Mouse (Mus musculus): ENCODE data around the gene Ugt1a5. TPM values are rescaled to one million over a fixed set of nuclear protein-coding genes. Genes with fewer than 3 reads are reported as not detected.
"Not testable (repeated sequence)": the region's sequence is repeated elsewhere in the genome, so short reads cannot be mapped to it uniquely, and the experiment has no call there.

The Ugt1a5 gene
- polyA plus RNA-seq, 1 experiment = 35.1 TPM

DNA sequence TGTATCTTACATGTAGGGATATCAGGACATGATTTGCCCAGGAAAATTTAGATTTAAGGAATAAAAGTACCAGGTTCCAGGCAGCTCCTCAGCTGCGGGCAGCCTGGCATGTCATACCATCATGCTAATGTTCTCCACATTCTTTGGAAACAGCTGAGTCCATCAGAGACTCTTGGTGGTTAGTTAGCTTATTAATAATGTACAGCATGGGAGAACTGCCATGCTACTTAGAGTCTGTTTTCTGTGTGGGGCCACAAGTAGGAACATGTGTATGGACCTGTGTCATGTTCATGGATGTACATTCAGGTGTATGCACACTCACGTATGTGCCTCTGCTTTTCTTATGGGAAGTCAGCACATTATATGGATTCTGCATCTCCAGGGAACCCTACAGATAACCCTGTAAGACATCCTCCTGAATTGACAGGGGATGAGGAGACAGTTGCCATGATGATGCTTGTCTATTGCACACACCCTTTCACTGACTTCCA lies 48.7 kb downstream of the Ugt1a5 start:
- no peak overlapping the region for H3K27ac ChIP-seq (ENCODE audit: insufficient read depth, low read depth, low read length)
- TF ChIP-seq CTCF (IDR thresholded peaks at IDR 0.05; ENCODE audit: low read depth, low read length) = no peak
- no peak for TF ChIP-seq POLR2A (IDR thresholded peaks at IDR 0.05; ENCODE audit: borderline replicate concordance, low read depth, low read length)

DNA sequence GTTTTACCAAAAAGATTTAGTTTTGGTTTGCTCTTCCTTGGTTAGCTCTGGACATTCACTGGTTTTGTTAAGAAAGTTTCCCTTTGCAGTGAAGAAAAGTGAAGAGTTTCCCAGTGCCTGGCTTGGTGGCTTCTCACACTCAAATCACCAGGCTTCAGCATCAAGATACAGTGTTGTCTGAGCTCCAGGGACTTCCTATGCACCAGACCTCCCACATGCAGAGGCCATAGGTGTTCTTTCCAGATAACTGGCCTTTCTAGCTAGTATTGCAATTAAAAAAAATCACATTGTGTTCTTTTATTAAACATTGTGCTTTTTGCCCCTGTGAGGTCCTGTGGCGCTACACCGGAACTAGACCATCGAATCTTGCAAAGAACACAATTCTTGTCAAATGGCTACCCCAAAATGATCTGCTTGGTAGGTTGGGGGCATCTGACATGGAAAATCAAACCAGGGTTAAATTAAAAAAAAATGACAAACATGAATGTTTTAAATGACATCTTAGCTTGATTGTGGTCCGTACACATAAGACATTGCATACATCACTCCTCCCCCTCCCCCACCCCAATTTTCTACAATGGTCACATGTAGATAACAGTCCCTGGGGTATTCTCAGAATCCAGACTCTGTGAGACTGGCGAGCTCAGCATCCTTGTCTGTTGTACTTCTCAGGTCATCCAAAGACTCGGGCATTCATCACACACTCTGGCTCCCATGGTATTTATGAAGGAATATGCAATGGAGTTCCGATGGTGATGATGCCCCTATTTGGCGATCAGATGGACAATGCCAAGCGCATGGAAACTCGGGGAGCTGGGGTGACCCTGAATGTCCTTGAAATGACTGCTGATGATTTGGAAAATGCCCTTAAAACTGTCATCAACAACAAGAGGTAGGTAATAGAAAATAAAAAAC lies 49.9 kb downstream of the Ugt1a5 start:
- Histone ChIP-seq H3K4me1 (ENCODE audit: control insufficient read depth, insufficient read depth, low read length) (no peaks in the 10 kb centered on the region), H3K27ac (ENCODE audit: insufficient read depth, low read depth, low read length) (no peak overlapping the region), H3K4me3 (ENCODE audit: insufficient read depth, low read length) (no peak overlapping the region)
- TF ChIP-seq POLR2A (IDR thresholded peaks at IDR 0.05; ENCODE audit: borderline replicate concordance, low read depth, low read length) (no peak), CTCF (IDR thresholded peaks at IDR 0.05; ENCODE audit: low read depth, low read length) (no peak)

More for the DNA sequence above, 48.7 kb downstream of the Ugt1a5 start:
- Histone ChIP-seq H3K4me3 (ENCODE audit: insufficient read depth, low read length) (no peak overlapping the region), H3K4me1 (ENCODE audit: control insufficient read depth, insufficient read depth, low read length) (no peaks in the 10 kb centered on the region)

DNA sequence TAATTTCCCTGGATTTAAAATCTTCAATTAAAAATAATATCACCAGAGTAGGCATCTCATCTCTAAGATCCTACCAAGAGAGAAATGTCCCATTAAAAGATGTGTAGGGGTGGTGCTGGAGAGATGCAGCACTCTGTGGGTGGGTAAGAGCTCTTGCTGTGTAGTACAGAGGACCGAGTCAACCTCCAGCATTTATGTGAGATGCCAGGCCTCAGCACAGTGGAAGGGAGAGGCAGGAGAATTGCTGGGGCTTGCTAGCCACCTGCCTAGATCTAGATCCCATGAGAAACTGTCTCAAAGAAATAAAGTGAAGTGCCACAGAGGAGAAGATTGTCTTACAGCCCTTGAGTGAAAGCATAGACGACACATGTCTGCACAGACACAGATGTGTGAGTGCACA lies 50.7 kb downstream of the Ugt1a5 start:
- TF ChIP-seq POLR2A (IDR thresholded peaks at IDR 0.05; ENCODE audit: borderline replicate concordance, low read depth, low read length) = no peak
- no peak for TF ChIP-seq CTCF (IDR thresholded peaks at IDR 0.05; ENCODE audit: low read depth, low read length)
- H3K4me3 ChIP-seq (ENCODE audit: insufficient read depth, low read length) = no peak overlapping the region
- H3K4me1 ChIP-seq (ENCODE audit: control insufficient read depth, insufficient read depth, low read length) = no peaks in the 10 kb centered on the region
- H3K27ac ChIP-seq (ENCODE audit: insufficient read depth, low read depth, low read length) = no peak overlapping the region

DNA sequence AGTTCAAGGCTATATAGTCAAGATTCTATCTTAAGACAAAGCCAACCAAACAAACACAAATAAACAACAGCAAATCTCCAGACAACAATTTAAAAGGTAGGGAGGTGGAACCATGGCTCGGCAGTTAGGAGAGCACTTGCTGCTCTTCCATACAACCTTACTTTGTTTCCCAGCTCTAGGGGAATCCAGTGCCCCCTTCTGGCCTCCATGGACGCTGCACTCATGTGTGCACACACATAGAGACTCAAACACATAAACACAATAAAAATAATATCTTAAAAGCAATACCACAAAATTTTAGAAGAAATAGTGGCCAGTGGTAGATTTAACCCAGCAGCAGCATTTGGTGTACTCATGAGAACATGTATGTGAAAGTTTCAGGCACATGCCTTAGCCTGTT lies 51.3 kb downstream of the Ugt1a5 start:
- TF ChIP-seq CTCF (IDR thresholded peaks at IDR 0.05; ENCODE audit: low read depth, low read length) (no peak), POLR2A (IDR thresholded peaks at IDR 0.05; ENCODE audit: borderline replicate concordance, low read depth, low read length) (no peak)
- H3K27ac ChIP-seq (ENCODE audit: insufficient read depth, low read depth, low read length) = no peak overlapping the region
- no peak overlapping the region for H3K4me3 ChIP-seq (ENCODE audit: insufficient read depth, low read length)
- no peaks in the 10 kb centered on the region for H3K4me1 ChIP-seq (ENCODE audit: control insufficient read depth, insufficient read depth, low read length)

DNA sequence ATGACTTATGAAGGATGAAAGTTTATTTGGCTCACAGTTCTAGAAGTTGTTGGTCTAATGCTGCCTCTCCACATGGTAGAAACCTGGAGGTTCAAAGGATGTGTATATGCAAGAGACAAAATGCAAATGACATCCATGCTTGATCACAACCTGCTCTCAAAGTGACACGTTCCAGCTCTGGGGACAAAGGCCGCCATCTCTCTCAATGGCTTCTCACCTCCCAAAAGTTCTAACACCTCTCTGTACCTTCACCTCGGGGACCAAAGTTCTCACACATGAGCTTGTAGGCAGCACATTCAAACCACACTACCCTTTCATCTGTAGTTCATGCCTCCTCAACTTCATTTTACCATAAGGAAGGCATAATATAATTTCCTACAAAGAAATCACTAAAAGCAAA lies 51.8 kb downstream of the Ugt1a5 start:
- Histone ChIP-seq H3K4me3 (ENCODE audit: insufficient read depth, low read length) (no peak overlapping the region), H3K27ac (ENCODE audit: insufficient read depth, low read depth, low read length) (no peak overlapping the region), H3K4me1 (ENCODE audit: control insufficient read depth, insufficient read depth, low read length) (no peaks in the 10 kb centered on the region)
- no peak for TF ChIP-seq POLR2A (IDR thresholded peaks at IDR 0.05; ENCODE audit: borderline replicate concordance, low read depth, low read length)

DNA sequence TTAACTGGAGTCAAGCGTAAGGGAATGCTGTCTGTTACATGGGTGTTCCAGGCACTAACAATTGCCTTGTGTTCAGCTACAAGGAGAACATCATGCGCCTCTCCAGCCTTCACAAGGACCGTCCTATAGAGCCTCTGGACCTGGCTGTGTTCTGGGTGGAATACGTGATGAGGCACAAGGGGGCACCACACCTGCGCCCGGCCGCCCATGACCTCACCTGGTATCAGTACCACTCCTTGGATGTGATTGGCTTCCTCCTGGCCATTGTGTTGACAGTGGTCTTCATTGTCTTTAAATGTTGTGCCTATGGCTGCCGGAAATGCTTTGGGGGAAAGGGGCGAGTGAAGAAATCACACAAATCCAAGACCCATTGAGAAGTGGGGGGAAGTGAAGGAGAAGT lies 52.2 kb downstream of the Ugt1a5 start:
- Histone ChIP-seq H3K4me3 (ENCODE audit: insufficient read depth, low read length) (no peak overlapping the region), H3K4me1 (ENCODE audit: control insufficient read depth, insufficient read depth, low read length) (no peaks in the 10 kb centered on the region), H3K27ac (ENCODE audit: insufficient read depth, low read depth, low read length) (no peak overlapping the region)
- no peak for TF ChIP-seq POLR2A (IDR thresholded peaks at IDR 0.05; ENCODE audit: borderline replicate concordance, low read depth, low read length)
- no peak for TF ChIP-seq CTCF (IDR thresholded peaks at IDR 0.05; ENCODE audit: low read depth, low read length)

DNA sequence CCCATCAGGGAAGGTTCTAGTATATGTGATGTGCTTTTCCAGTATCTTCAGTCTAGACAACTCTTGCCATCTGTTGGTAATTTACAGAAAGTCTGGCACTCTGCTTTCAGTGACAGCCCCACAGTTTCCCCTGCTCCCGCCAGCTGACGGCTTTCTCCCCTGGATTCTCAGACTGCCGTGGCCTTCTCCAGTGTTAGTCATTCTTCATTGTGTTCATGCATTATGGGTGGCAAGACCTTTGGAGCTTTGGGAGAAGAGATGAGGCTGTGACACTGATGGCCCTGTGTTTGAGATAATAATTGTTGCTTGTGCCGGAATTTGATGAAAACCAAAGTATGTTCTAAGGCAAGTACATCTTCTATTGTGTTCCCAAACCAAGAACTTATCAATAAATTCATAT lies 52.8 kb downstream of the Ugt1a5 start:
- TF ChIP-seq CTCF (IDR thresholded peaks at IDR 0.05; ENCODE audit: low read depth, low read length) = no peak
- TF ChIP-seq POLR2A (IDR thresholded peaks at IDR 0.05; ENCODE audit: borderline replicate concordance, low read depth, low read length) = no peak
- H3K4me1 ChIP-seq (ENCODE audit: control insufficient read depth, insufficient read depth, low read length) = no peaks in the 10 kb centered on the region

DNA sequence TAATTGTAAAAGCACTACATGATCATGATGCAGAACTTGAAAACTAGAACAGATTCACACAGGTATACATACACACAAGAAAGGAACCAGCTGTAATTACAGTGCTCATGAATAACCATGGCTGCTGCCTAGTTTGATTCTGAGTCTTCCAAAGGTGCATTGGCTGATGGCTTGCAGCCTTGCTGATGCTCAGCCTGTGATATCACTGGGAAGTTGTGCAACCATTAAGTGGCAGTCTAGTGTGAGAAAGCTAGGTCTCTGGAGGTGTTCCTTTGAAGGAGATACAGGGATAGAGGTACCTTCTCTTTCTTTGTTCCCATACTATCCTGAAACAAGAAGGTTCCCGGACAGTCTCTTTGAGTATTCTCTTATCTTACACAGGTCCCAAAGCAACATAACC lies 53.2 kb downstream of the Ugt1a5 start:
- TF ChIP-seq CTCF (IDR thresholded peaks at IDR 0.05; ENCODE audit: low read depth, low read length) = no peak
- TF ChIP-seq POLR2A (IDR thresholded peaks at IDR 0.05; ENCODE audit: borderline replicate concordance, low read depth, low read length) = no peak
- no peak overlapping the region for H3K4me3 ChIP-seq (ENCODE audit: insufficient read depth, low read length)
- H3K27ac ChIP-seq (ENCODE audit: insufficient read depth, low read depth, low read length) = no peak overlapping the region
- no peaks in the 10 kb centered on the region for H3K4me1 ChIP-seq (ENCODE audit: control insufficient read depth, insufficient read depth, low read length)

More for the DNA sequence above, 52.8 kb downstream of the Ugt1a5 start:
- Histone ChIP-seq H3K27ac (ENCODE audit: insufficient read depth, low read depth, low read length) (no peak overlapping the region), H3K4me3 (ENCODE audit: insufficient read depth, low read length) (no peak overlapping the region)

DNA sequence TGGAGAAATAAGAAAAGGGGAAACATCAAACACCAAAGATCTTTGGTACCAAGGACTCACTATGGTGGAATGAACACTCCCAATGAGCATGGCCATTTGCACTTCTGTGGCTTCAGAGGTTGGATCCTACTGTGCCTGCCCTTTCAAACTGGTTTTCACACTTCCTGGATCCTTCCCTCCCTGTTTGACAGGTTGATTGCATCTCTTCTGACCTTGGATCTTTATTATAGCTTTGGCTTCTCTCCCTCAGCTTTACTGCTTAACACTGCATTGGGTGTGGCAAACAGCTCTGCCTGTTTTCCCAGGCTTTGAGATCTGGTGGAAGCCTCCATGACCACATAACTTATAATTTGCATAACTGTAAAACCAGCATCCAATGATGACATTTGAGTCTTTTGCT lies 54.5 kb downstream of the Ugt1a5 start:
- Histone ChIP-seq H3K4me3 (ENCODE audit: insufficient read depth, low read length) (no peak overlapping the region), H3K27ac (ENCODE audit: insufficient read depth, low read depth, low read length) (no peak overlapping the region), H3K4me1 (ENCODE audit: control insufficient read depth, insufficient read depth, low read length) (no peaks in the 10 kb centered on the region)
- TF ChIP-seq CTCF (IDR thresholded peaks at IDR 0.05; ENCODE audit: low read depth, low read length) (no peak), POLR2A (IDR thresholded peaks at IDR 0.05; ENCODE audit: borderline replicate concordance, low read depth, low read length) (no peak)

DNA sequence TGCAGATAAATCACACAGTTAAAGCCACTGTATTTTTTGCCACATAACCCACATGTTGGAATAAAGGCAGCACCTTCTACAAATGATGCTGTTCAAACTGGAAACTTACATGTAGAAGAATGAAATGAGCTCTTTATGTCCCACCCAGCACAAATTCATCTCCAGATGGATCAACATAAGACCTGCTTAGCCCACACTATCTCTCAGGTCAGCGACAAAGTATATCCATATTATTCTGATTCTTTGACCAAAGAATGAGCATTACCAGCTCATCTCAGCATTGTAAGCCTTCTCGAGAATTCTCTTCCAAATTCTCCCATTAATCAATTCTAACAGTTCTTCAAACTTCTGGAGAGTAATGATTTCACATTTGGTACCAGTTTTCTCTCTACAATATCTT lies 56.4 kb downstream of the Ugt1a5 start:
- TF ChIP-seq CTCF (IDR thresholded peaks at IDR 0.05; ENCODE audit: low read depth, low read length) (no peak), POLR2A (IDR thresholded peaks at IDR 0.05; ENCODE audit: borderline replicate concordance, low read depth, low read length) (no peak)
- peaks cover 6% of the 10 kb centered on the region for H3K4me1 ChIP-seq (ENCODE audit: control insufficient read depth, insufficient read depth, low read length)
- H3K27ac ChIP-seq (ENCODE audit: insufficient read depth, low read depth, low read length) = no peak overlapping the region
- H3K4me3 ChIP-seq (ENCODE audit: insufficient read depth, low read length) = no peak overlapping the region

DNA sequence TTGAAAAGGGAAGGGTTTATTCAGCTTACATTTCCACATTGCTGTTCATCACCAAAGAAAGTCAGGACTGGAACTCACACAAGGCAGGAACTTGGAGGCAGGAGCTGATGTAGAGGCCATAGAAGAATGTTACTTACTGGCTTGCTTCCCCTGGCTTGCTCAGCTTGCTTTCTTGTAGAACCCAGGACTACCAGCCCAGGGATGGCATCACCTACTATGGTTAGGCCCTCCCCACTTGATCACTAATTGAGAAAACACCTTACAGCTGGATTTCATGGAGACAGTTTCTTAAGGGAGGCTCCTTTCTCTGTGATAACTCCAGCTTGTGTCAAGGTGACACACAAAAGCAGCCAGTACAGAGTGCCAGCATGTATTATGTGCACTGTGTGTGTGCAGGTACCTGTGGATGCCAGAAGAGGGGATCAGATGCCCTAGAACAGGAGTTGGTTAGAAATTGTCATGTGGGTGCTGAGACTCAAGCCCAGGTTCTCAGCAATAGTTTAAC lies 57.3 kb downstream of the Ugt1a5 start:
- peaks cover 10% of the 10 kb centered on the region for H3K4me1 ChIP-seq (ENCODE audit: control insufficient read depth, insufficient read depth, low read length)
- not testable (repeated sequence) for H3K4me3 ChIP-seq (ENCODE audit: insufficient read depth, low read length); H3K27ac ChIP-seq (ENCODE audit: insufficient read depth, low read depth, low read length)
